Mouse (Mus musculus): ENCODE measurements around the gene Olfr71.

DNA sequence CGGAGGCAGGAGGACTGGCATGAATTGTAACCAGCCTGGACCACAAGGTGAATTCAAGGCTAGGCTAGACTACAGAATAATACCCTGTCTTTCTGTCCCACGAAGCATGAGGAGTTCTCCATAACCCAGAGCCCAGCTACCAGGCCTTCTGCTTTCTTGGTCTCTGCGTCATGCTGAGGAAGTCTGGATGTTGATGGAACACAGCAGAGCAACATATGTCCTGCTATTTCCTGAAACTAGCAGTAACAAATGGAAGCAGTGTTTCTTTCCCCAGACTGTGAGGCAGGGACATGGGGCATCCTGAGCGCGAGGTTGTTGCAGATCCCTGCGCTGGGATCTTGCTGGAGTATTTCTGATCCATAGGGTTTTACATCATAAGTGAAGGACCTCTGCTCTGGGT, 31.5 kb downstream of the Olfr71 start:
- TF ChIP-seq CEBPB (IDR thresholded peaks at IDR 0.05; ENCODE audit: low read depth) (no peak), USF1 (IDR thresholded peaks at IDR 0.05; ENCODE audit: low read depth) (no peak), CTCF (IDR thresholded peaks at IDR 0.05; ENCODE audit: control insufficient read depth, insufficient read depth, insufficient read length) (no peak), MAX (IDR thresholded peaks at IDR 0.05) (no peak)

Data from C2C12 (cell line).